In the genomic region with DNA sequence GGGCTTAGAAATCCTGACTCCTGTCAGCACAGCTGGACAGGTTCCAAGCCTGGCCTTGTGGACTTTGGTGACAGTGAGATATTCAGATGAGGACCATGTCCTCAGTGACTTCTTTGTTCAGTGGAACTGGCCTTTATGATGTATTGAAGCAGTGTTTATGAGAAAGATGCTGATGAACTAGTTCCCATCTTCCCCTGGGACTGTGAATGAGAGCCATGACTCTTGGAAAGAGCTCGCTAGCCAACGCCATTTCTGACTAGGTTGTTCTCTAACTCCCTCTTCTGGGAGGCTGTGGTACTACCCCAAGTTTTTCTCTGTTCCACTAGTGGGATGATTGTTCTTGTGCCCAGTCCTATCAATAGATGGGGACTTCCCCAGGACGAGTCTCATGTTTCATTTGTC, we compare ENCODE assay signal across 8 mouse cellular contexts. TPM values are rescaled to one million over a fixed set of nuclear protein-coding genes. Genes with fewer than 3 reads are reported as not detected.
DNase-seq lines count a peak whose midpoint lies in the region; ATAC-seq and TF ChIP-seq lines count a peak whose summit lies in the region.

No protein-coding gene starts in this region.

- no peak overlapping the region for H3K4me2 ChIP-seq in intestine, postnatal 0 days (replicated peaks; ENCODE audit: low read depth)
- H3K4me2 ChIP-seq in limb, embryonic 14.5 days (replicated peaks; ENCODE audit: low read depth, low read length, severe bottlenecking) = no peak overlapping the region

- no peak overlapping the region for H3K4me3 ChIP-seq in intestine, postnatal 0 days (ENCODE audit: low read depth, low read length)
- no peak overlapping the region for H3K4me3 ChIP-seq in limb, embryonic 14.5 days (replicated peaks; ENCODE audit: low read length)

- peak; percentile 60; the same call in 1 of the 2 replicates for ATAC-seq in intestine, postnatal 0 days
- ATAC-seq in limb, embryonic 14.5 days (ENCODE audit: low FRiP score, low read depth) = no peak

- no peaks in the 10 kb centered on the region for H3K4me1 ChIP-seq in intestine, postnatal 0 days (replicated peaks; ENCODE audit: control insufficient read depth, insufficient read depth, low read length)
- H3K4me1 ChIP-seq in limb, embryonic 14.5 days (ENCODE audit: control insufficient read depth, insufficient read depth, low read length) = no peaks in the 10 kb centered on the region

- H3K27ac ChIP-seq in intestine, postnatal 0 days (ENCODE audit: low read depth, low read length) = no peak overlapping the region
- H3K27ac ChIP-seq in limb, embryonic 14.5 days (replicated peaks; ENCODE audit: low read depth, low read length) = no peak overlapping the region

- no peak for TF ChIP-seq POLR2A in limb, embryonic 14.5 days (IDR thresholded peaks at IDR 0.05; ENCODE audit: borderline replicate concordance, extremely low read depth, insufficient read depth, insufficient read length)

- 14% methylated on average over 3 of the region's 3 CpGs for WGBS in intestine, postnatal 0 days
- WGBS in limb, embryonic 14.5 days = 19% methylated on average over 3 of the region's 3 CpGs

- no peaks in the 10 kb centered on the region for H3K9me3 ChIP-seq in intestine, postnatal 0 days (ENCODE audit: control insufficient read depth)
- H3K9me3 ChIP-seq in limb, embryonic 14.5 days (ENCODE audit: control insufficient read depth, low read length) = no peaks in the 10 kb centered on the region

- no peaks in the 10 kb centered on the region for H3K36me3 ChIP-seq in intestine, postnatal 0 days (ENCODE audit: control insufficient read depth, insufficient read depth)
- H3K36me3 ChIP-seq in limb, embryonic 14.5 days (ENCODE audit: control insufficient read depth, insufficient read depth, low read length) = no peaks in the 10 kb centered on the region

- TF ChIP-seq CTCF in intestine, postnatal 0 days (IDR thresholded peaks at IDR 0.05; ENCODE audit: low read depth) = peak; percentile 86

- no peaks in the 10 kb centered on the region for H3K27me3 ChIP-seq in intestine, postnatal 0 days (replicated peaks; ENCODE audit: control insufficient read depth, insufficient read depth, low read length)
- no peaks in the 10 kb centered on the region for H3K27me3 ChIP-seq in limb, embryonic 14.5 days (ENCODE audit: control insufficient read depth, insufficient read depth, low read length)

- peak; percentile 18 to 32 for DNase-seq in cerebellum, adult 18-20 months
- no peak for DNase-seq in cerebellum, adult 11-12 months
- peak; percentile 12 for DNase-seq in urinary bladder, postnatal 25 days (ENCODE audit: low spot score)
- DNase-seq in urinary bladder, postnatal 10 days (ENCODE audit: low spot score) = no peak
- peak; percentile 63 for DNase-seq in embryo, embryonic 11 days
- peak; percentile 63 for DNase-seq in limb, embryonic 14.5 days (ENCODE audit: low spot score)
- peak; percentile 38 to 49 for DNase-seq in right cerebral cortex, adult 2 months (ENCODE audit: low spot score in 2 of 2)

- no peak overlapping the region for H3K9ac ChIP-seq in intestine, postnatal 0 days (ENCODE audit: low read depth, low read length)
- no peak overlapping the region for H3K9ac ChIP-seq in limb, embryonic 14.5 days (ENCODE audit: low read depth, low read length, severe bottlenecking)

RNA-seq across cellular contexts. Expression of a gene that starts 57.7 kb away (rescaled TPM):
- polyA plus RNA-seq in intestine, postnatal 0 days (2015; fragmentation: Nextera tagmentation; extraction: Ambion mirVana) = not detected in 2 replicates
- not detected in 2 replicates for polyA plus RNA-seq in limb, embryonic 14.5 days (2012; rRNA removed)
- polyA plus RNA-seq in limb, embryonic 14.5 days (2014; fragmentation: Nextera tagmentation; extraction: Ambion mirVana) = not detected in 2 replicates

Comparison
In these comparisons a context has a peak if more than half of its experiments do, and no peak if none do; other contexts are left out.
1. DNase-seq: peak in cerebellum, adult 18-20 months (2 of 2), urinary bladder, postnatal 25 days (single experiment), embryo, embryonic 11 days (single experiment), limb, embryonic 14.5 days (single experiment) and right cerebral cortex, adult 2 months (2 of 2); none in cerebellum, adult 11-12 months (single experiment) and urinary bladder, postnatal 10 days (single experiment).